Mouse (Mus musculus) midbrain, embryonic 14.5 days (tissue): ENCODE data around the gene Tor1a. TPM values are rescaled to one million over a fixed set of nuclear protein-coding genes. Genes with fewer than 3 reads are reported as not detected.
A peak's percentile ranks its signal among the peaks of the same experiment; 100 is the strongest.

ENCODE experiments used
- ATAC-seq: fragments of 200-750 bp; cut with Nextera tagmentation; 2 replicates; pipeline ENCODE4 v1.8.0; 2017; ENCODE audit warnings: moderate number of reproducible peaks, moderate library complexity; ENCODE audit not compliant: low FRiP score, low TSS enrichment
- DNase-seq: peaks from one replicate; pipeline ENCODE4 v3.0.0-alpha.2; 2015
- H3K27ac ChIP-seq: fragments of 300-500 bp; sonication (generic); replicated peaks from 2 replicates; pipeline ENCODE4 v1.5.1; 2014; ENCODE audit warnings: mild to moderate bottlenecking, low read depth, low read length, moderate library complexity
- H3K27me3 ChIP-seq: fragments of 300-500 bp; sonication (generic); 2 replicates; pipeline ENCODE4 v1.6.1; 2014; ENCODE audit warnings: low read length, control low read depth, mixed read lengths; ENCODE audit not compliant: control insufficient read depth, insufficient read depth
- H3K36me3 ChIP-seq: fragments of 300-500 bp; sonication (generic); 2 replicates; pipeline ENCODE4 v1.6.1; 2014; ENCODE audit warnings: low read length, control low read depth; ENCODE audit not compliant: control insufficient read depth, insufficient read depth
- H3K4me1 ChIP-seq: fragments of 300-500 bp; sonication (generic); 2 replicates; pipeline ENCODE4 v1.6.1; 2014; ENCODE audit warnings: mild to moderate bottlenecking, antibody characterized with exemption, low read length, control low read depth; ENCODE audit not compliant: control insufficient read depth, insufficient read depth
- H3K4me2 ChIP-seq: fragments of 300-500 bp; sonication (generic); 2 replicates; pipeline ENCODE4 v1.6.1; 2014; ENCODE audit warnings: mild to moderate bottlenecking, low read length, moderate library complexity
- H3K4me3 ChIP-seq: fragments of 300-500 bp; sonication (generic); replicated peaks from 2 replicates; pipeline ENCODE4 v1.5.1; 2014; ENCODE audit warnings: low read depth, low read length
- H3K9ac ChIP-seq: fragments of 300-500 bp; sonication (generic); replicated peaks from 2 replicates; pipeline ENCODE4 v1.6.1; 2014; ENCODE audit warnings: mild to moderate bottlenecking, low read length, moderate library complexity
- H3K9me3 ChIP-seq: fragments of 300-500 bp; sonication (generic); 2 replicates; pipeline ENCODE4 v1.6.1; 2016; ENCODE audit warnings: low read length, control low read depth, mixed read lengths; ENCODE audit not compliant: control insufficient read depth
- WGBS: fragments of 180-500 bp; shearing (Covaris S2); extraction: QIAGEN DNeasy Blood & Tissue Kit; methylation state at CpG from one replicate; pipeline ENCODE4 v1.1.7; 2014; 5-methylcytosine and 5-hydroxymethylcytosine counted together
- polyA plus RNA-seq: library from polyadenylated mRNA; unstranded; fragments of >200 nt; fragmentation: Nextera tagmentation; extraction: Ambion mirVana; gene quantifications from 2 replicates; pipeline ENCODE4 v1.2.1, GENCODE M21; 2014

Tor1a gene
- polyA plus RNA-seq, result 81.2 and 89.5 TPM in 2 replicates

GRCm38 (mm10) chr2:30967352-30968327 is at the start of gene Tor1a:
Gene Tor1a, minus strand, starts transcription at chr2:30967933.
- H3K4me2 ChIP-seq, result peak within 1 kb of the TSS; percentile 91
- peak within 1 kb of the TSS; percentile 89 for H3K9ac ChIP-seq
- H3K9me3 ChIP-seq, result no peaks in the 10 kb centered on the region
- WGBS, result 2% methylated on average over 59 of the region's 59 CpGs
- no peaks in the 10 kb centered on the region for H3K27me3 ChIP-seq
- DNase-seq (peak; percentile 96), ATAC-seq (peak; percentile 93)
- H3K36me3 ChIP-seq, result peaks cover 34% of the 10 kb centered on the region
- H3K4me3 ChIP-seq, result peak within 1 kb of the TSS; percentile 98
- H3K27ac ChIP-seq, result peak within 1 kb of the TSS; percentile 68
- peaks cover 10% of the 10 kb centered on the region for H3K4me1 ChIP-seq

GRCm38 (mm10) chr2:31013371-31014120 is 45.8 kb upstream of the Tor1a start:
- WGBS, result 76% methylated on average over 14 of the region's 14 CpGs
- Histone ChIP-seq H3K4me3 (no peak overlapping the region), H3K27ac (no peak overlapping the region), H3K4me1 (no peaks in the 10 kb centered on the region), H3K4me2 (no peak overlapping the region), H3K9ac (no peak overlapping the region), H3K36me3 (peaks cover 68% of the 10 kb centered on the region), H3K27me3 (no peaks in the 10 kb centered on the region), H3K9me3 (no peaks in the 10 kb centered on the region)
- no peak for ATAC-seq
- DNase-seq, result no peak

GRCm38 (mm10) chr2:31007208-31007607 is 39.5 kb upstream of the Tor1a start:
- H3K9me3 ChIP-seq, result no peaks in the 10 kb centered on the region
- H3K4me1 ChIP-seq, result no peaks in the 10 kb centered on the region
- WGBS, result 94% methylated on average over 5 of the region's 5 CpGs
- no peak for ATAC-seq
- no peaks in the 10 kb centered on the region for H3K27me3 ChIP-seq
- no peak overlapping the region for H3K4me3 ChIP-seq
- no peak for DNase-seq
- no peak overlapping the region for H3K27ac ChIP-seq
- no peak overlapping the region for H3K9ac ChIP-seq
- H3K36me3 ChIP-seq, result peaks cover 91% of the 10 kb centered on the region
- H3K4me2 ChIP-seq, result no peak overlapping the region

- Histone ChIP-seq H3K4me1 (no peaks in the 10 kb centered on the region), H3K9me3 (no peaks in the 10 kb centered on the region), H3K27ac (no peak overlapping the region), H3K27me3 (no peaks in the 10 kb centered on the region), H3K9ac (no peak overlapping the region), H3K36me3 (peaks cover 91% of the 10 kb centered on the region), H3K4me2 (no peak overlapping the region), H3K4me3 (no peak overlapping the region)
- ATAC-seq, result no peak
- no peak for DNase-seq
- 93% methylated on average over 5 of the region's 5 CpGs for WGBS
Measured at GRCm38 (mm10) chr2:31006434-31006833, 38.7 kb upstream of the Tor1a start.

- no peak for DNase-seq
- Histone ChIP-seq H3K4me1 (no peaks in the 10 kb centered on the region), H3K27me3 (no peaks in the 10 kb centered on the region), H3K9me3 (no peaks in the 10 kb centered on the region), H3K36me3 (peaks cover 86% of the 10 kb centered on the region), H3K4me3 (no peak overlapping the region), H3K4me2 (no peak overlapping the region), H3K27ac (no peak overlapping the region), H3K9ac (no peak overlapping the region)
- 74% methylated on average over 2 of the region's 2 CpGs for WGBS
- no peak for ATAC-seq
Measured at GRCm38 (mm10) chr2:31005453-31005852, 37.7 kb upstream of the Tor1a start.

- peaks cover 75% of the 10 kb centered on the region for H3K36me3 ChIP-seq
- DNase-seq, result no peak
- H3K9ac ChIP-seq, result no peak overlapping the region
- no peak for ATAC-seq
- no peaks in the 10 kb centered on the region for H3K27me3 ChIP-seq
- no peak overlapping the region for H3K4me2 ChIP-seq
- H3K4me1 ChIP-seq, result no peaks in the 10 kb centered on the region
- H3K4me3 ChIP-seq, result no peak overlapping the region
- H3K27ac ChIP-seq, result no peak overlapping the region
- H3K9me3 ChIP-seq, result no peaks in the 10 kb centered on the region
- 95% methylated on average over 10 of the region's 10 CpGs for WGBS
Measured at GRCm38 (mm10) chr2:31002857-31003256, 35.1 kb upstream of the Tor1a start.

GRCm38 (mm10) chr2:30998443-30999260 is 30.9 kb upstream of the Tor1a start:
- H3K27me3 ChIP-seq, result no peaks in the 10 kb centered on the region
- H3K4me1 ChIP-seq, result no peaks in the 10 kb centered on the region
- H3K9ac ChIP-seq, result no peak overlapping the region
- H3K4me2 ChIP-seq, result no peak overlapping the region
- H3K27ac ChIP-seq, result no peak overlapping the region
- DNase-seq, result no peak
- no peaks in the 10 kb centered on the region for H3K9me3 ChIP-seq
- 77% methylated on average over 8 of the region's 8 CpGs for WGBS
- H3K4me3 ChIP-seq, result no peak overlapping the region
- no peak for ATAC-seq
- peaks cover 36% of the 10 kb centered on the region for H3K36me3 ChIP-seq

- WGBS, result 82% methylated on average over 11 of the region's 11 CpGs
- no peaks in the 10 kb centered on the region for H3K27me3 ChIP-seq
- H3K9ac ChIP-seq, result no peak overlapping the region
Measured at GRCm38 (mm10) chr2:30995432-30995996, 27.8 kb upstream of the Tor1a start.

More at GRCm38 (mm10) chr2:30995432-30995996, 27.8 kb upstream of the Tor1a start:
- Histone ChIP-seq H3K9me3 (no peaks in the 10 kb centered on the region), H3K27ac (no peak overlapping the region), H3K36me3 (peaks cover 12% of the 10 kb centered on the region), H3K4me3 (no peak overlapping the region), H3K4me2 (no peak overlapping the region), H3K4me1 (no peaks in the 10 kb centered on the region)
- ATAC-seq (no peak), DNase-seq (no peak)
